Mouse (Mus musculus): ENCODE results near the gene Slc25a34. TPM values are rescaled to one million over a fixed set of nuclear protein-coding genes. Genes with fewer than 3 reads are reported as not detected.

Gene Slc25a34
- polyA plus RNA-seq (2015; fragmentation: Nextera tagmentation; extraction: Ambion mirVana): 0.27 and 0.49 TPM in 2 replicates

- Histone ChIP-seq H3K27me3 (no peaks in the 10 kb centered on the region), H3K4me1 (peaks cover 25% of the 10 kb centered on the region), H3K36me3 (peaks cover 34% of the 10 kb centered on the region), H3K4me3 (replicated peaks) (no peak within 1 kb of the TSS), H3K9me3 (replicated peaks) (no peaks in the 10 kb centered on the region), H3K27ac (peak within 1 kb of the TSS; percentile 27; the same call in 1 of the 2 replicates), H3K4me2 (no peak within 1 kb of the TSS), H3K9ac (no peak within 1 kb of the TSS)
- peak; percentile 43 for ATAC-seq (replicated peaks; ENCODE audit: low FRiP score)
- 29% methylated on average over 1 of the region's 1 CpGs for WGBS
Measured at GRCm38 (mm10) chr4:141623666-141624065, at the start of gene Slc25a34. Gene Slc25a34, minus strand, starts transcription at chr4:141623821.

DNA sequence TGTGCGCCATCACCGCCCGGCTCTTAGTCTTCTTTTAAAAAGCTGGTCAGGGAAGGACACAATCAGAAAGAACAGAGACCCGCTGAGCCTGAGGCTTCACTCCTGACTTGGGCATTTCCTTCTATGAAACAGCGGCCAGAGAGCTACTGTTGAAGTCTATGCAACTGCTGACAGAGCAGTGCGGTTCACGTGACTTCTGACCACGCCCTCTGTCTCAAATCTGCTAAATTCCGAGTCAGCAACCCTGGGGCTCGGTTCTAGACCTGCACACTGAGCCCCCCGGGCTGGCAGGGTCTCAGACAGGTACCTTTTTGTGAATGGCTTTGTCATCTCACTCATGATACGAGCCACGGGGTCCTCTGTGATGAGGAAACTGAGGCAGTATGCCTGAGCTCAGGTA, 48.7 kb upstream of the Slc25a34 start:
- no peak for ATAC-seq (replicated peaks; ENCODE audit: low FRiP score)
- H3K36me3 ChIP-seq: no peaks in the 10 kb centered on the region
- H3K4me3 ChIP-seq (replicated peaks): no peak overlapping the region
- H3K4me1 ChIP-seq: peaks cover 6% of the 10 kb centered on the region; the same call in 1 of the 2 replicates
- H3K4me2 ChIP-seq: no peak overlapping the region
- H3K9ac ChIP-seq: no peak overlapping the region
- H3K27ac ChIP-seq: no peak overlapping the region
- H3K27me3 ChIP-seq: no peaks in the 10 kb centered on the region
- no peaks in the 10 kb centered on the region for H3K9me3 ChIP-seq (replicated peaks)
- WGBS: 79% methylated on average over 13 of the region's 13 CpGs

- Histone ChIP-seq H3K9ac (no peak overlapping the region), H3K9me3 (replicated peaks) (no peaks in the 10 kb centered on the region), H3K4me3 (replicated peaks) (no peak overlapping the region), H3K36me3 (no peaks in the 10 kb centered on the region), H3K27me3 (no peaks in the 10 kb centered on the region), H3K4me1 (peaks cover 6% of the 10 kb centered on the region; the same call in 1 of the 2 replicates), H3K4me2 (no peak overlapping the region), H3K27ac (no peak overlapping the region)
- no peak for ATAC-seq (replicated peaks; ENCODE audit: low FRiP score)
- WGBS: 69% methylated on average over 4 of the region's 4 CpGs
Measured at GRCm38 (mm10) chr4:141671389-141671788, 47.8 kb upstream of the Slc25a34 start.

DNA sequence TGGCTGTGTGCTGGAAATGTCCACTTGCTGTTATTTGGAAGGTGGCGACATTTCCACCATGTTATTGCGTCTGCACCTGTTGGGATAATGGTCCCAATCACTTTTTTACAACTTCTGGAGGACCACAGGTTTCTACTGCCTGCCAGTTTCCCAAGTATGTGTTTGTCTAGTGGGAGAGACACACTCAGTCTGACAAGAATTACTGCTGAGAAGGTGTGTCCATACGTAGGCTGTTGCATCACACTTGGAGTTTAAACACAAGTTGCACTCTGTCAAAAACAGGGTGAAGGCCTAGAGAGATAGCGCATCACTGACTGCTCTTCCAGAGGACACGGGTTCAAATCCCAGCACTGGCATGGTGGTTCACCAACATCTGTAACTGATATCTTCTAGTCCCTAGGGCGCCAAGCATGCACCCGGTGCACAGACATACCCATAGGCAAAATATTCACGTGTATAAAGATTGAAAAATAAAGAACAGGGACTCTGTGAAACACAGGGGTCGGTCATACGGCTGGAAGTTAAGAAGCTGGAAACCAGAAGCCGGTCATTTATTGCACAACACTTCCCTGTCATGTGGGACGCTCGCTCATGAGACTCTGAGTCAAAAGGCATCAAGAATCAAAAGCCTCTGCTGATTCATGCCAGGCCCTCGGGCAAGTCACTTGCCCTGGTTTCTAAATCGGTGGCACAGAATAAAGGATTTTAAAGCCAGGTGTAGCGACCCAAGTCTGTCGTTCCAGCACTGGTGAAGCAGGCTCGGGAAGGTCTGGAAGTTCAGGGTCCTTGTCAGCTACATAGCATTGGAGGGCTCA, 46.5 kb upstream of the Slc25a34 start:
- ATAC-seq (replicated peaks; ENCODE audit: low FRiP score): no peak

DNA sequence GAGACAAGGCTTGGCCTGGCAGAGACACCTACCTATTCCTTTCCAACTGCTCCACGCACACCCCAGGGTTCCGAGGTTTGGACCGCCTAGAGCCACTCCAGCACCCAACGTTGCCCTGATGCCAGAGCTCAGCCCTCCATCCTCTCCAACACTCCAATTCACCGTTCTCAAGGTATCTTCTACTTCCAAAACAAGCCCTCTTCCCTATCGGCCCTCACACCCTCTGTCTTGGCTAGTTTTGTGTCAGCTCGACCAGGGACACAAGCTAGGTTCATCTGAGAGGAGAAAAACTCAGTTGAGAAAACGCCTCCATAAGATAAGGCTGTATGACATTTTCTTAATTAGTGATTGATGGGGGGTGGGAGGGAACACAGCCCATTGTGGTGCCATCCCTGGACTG, 41.2 kb upstream of the Slc25a34 start, which contains the start of gene Plekhm2:
TSS of gene Plekhm2 (minus strand) at position 101 of the 400 bp plus-strand sequence.
- peaks cover 21% of the 10 kb centered on the region for H3K36me3 ChIP-seq
- no peaks in the 10 kb centered on the region for H3K9me3 ChIP-seq (replicated peaks)
- H3K27me3 ChIP-seq: no peaks in the 10 kb centered on the region
- WGBS: 69% methylated on average over 8 of the region's 8 CpGs
- peak within 1 kb of the TSS; percentile 91 for H3K4me2 ChIP-seq
- H3K4me1 ChIP-seq: peaks cover 22% of the 10 kb centered on the region
- peak within 1 kb of the TSS; percentile 88 for H3K4me3 ChIP-seq (replicated peaks)
- peak within 1 kb of the TSS; percentile 82 for H3K27ac ChIP-seq
- H3K9ac ChIP-seq: peak within 1 kb of the TSS; percentile 91
- ATAC-seq (replicated peaks; ENCODE audit: low FRiP score): no peak

More for the DNA sequence above, 46.5 kb upstream of the Slc25a34 start:
- 77% methylated on average over 18 of the region's 18 CpGs for WGBS
- H3K27me3 ChIP-seq: no peaks in the 10 kb centered on the region
- H3K36me3 ChIP-seq: no peaks in the 10 kb centered on the region
- no peak overlapping the region for H3K4me2 ChIP-seq
- H3K4me3 ChIP-seq (replicated peaks): no peak overlapping the region
- no peak overlapping the region for H3K9ac ChIP-seq
- no peaks in the 10 kb centered on the region for H3K9me3 ChIP-seq (replicated peaks)
- H3K4me1 ChIP-seq: peaks cover under 1% of the 10 kb centered on the region; the same call in 1 of the 2 replicates
- no peak overlapping the region for H3K27ac ChIP-seq

GRCm38 (mm10) chr4:141664011-141664745, 40.6 kb upstream of the Slc25a34 start:
- Histone ChIP-seq H3K4me2 (peak overlapping the region; percentile 91), H3K36me3 (peaks cover 26% of the 10 kb centered on the region), H3K27me3 (no peaks in the 10 kb centered on the region), H3K9me3 (replicated peaks) (no peaks in the 10 kb centered on the region), H3K4me3 (replicated peaks) (peak overlapping the region; percentile 88), H3K27ac (peak overlapping the region; percentile 82), H3K9ac (peak overlapping the region; percentile 91), H3K4me1 (peaks cover 22% of the 10 kb centered on the region)
- ATAC-seq (replicated peaks; ENCODE audit: low FRiP score): peak; percentile 90
- under 1% methylated on average over 54 of the region's 60 CpGs for WGBS

DNA sequence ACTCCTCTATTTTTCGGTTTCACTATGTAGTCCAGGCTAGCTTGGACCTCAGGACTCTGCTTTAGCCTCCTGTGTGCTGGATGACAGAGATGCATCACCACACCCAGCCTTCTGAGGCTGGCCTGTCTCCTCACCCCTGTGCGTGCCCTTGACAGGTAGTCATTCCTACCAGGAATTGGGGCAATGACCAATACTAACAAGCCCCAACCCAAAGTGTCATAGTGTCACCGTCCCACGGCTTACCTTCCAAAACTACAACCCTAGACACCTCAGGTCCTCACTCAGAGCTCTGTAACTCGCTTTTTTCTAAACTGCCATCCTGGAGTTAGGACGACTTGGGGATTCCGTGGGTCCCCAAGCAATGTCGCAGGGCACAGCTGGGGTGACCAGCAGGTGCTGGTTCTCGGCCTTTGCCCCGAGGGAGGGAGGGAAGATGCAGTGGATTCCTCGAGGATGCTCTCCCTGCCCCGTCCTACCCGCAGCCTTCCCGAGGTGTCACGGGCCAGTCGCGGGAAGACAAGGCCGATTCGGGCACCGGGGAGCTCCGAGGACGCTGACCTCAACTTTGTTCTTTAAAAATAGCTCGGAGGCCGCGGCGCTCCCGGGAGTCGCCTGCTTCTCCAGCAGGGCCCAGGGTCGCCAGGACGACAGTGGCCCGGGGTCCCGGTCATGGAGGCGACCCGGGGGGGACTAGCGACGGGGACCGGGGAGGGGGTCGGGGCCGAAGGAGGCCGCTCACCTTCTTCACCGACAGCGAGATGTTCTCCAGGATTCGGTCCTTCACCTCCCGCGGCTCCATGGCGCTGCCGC, 39.7 kb upstream of the Slc25a34 start:
- Histone ChIP-seq H3K4me3 (replicated peaks) (peak overlapping the region; percentile 88), H3K27me3 (no peaks in the 10 kb centered on the region), H3K9ac (peak overlapping the region; percentile 91), H3K4me1 (peaks cover 22% of the 10 kb centered on the region), H3K9me3 (replicated peaks) (no peaks in the 10 kb centered on the region), H3K36me3 (peaks cover 33% of the 10 kb centered on the region), H3K27ac (peak overlapping the region; percentile 82), H3K4me2 (peak overlapping the region; percentile 91)
- WGBS: 5% methylated on average over 43 of the region's 47 CpGs
- peak; percentile 44; the same call in 1 of the 2 replicates for ATAC-seq (replicated peaks; ENCODE audit: low FRiP score)

GRCm38 (mm10) chr4:141660884-141661283, 37.3 kb upstream of the Slc25a34 start:
- ATAC-seq (replicated peaks; ENCODE audit: low FRiP score): no peak
- Histone ChIP-seq H3K27ac (no peak overlapping the region), H3K9me3 (replicated peaks) (no peaks in the 10 kb centered on the region), H3K9ac (no peak overlapping the region), H3K36me3 (peaks cover 42% of the 10 kb centered on the region), H3K4me3 (replicated peaks) (no peak overlapping the region), H3K4me1 (peaks cover 22% of the 10 kb centered on the region), H3K4me2 (no peak overlapping the region), H3K27me3 (no peaks in the 10 kb centered on the region)
- 90% methylated on average over 11 of the region's 11 CpGs for WGBS

- no peak overlapping the region for H3K4me3 ChIP-seq (replicated peaks)
- H3K4me1 ChIP-seq: peaks cover 18% of the 10 kb centered on the region
- no peak for ATAC-seq (replicated peaks; ENCODE audit: low FRiP score)
- no peak overlapping the region for H3K9ac ChIP-seq
- H3K4me2 ChIP-seq: no peak overlapping the region
- H3K36me3 ChIP-seq: peaks cover 45% of the 10 kb centered on the region
- no peak overlapping the region for H3K27ac ChIP-seq
- no peaks in the 10 kb centered on the region for H3K9me3 ChIP-seq (replicated peaks)
- 71% methylated on average over 4 of the region's 4 CpGs for WGBS
- H3K27me3 ChIP-seq: no peaks in the 10 kb centered on the region
Measured at GRCm38 (mm10) chr4:141659739-141660138, 36.1 kb upstream of the Slc25a34 start.

DNA sequence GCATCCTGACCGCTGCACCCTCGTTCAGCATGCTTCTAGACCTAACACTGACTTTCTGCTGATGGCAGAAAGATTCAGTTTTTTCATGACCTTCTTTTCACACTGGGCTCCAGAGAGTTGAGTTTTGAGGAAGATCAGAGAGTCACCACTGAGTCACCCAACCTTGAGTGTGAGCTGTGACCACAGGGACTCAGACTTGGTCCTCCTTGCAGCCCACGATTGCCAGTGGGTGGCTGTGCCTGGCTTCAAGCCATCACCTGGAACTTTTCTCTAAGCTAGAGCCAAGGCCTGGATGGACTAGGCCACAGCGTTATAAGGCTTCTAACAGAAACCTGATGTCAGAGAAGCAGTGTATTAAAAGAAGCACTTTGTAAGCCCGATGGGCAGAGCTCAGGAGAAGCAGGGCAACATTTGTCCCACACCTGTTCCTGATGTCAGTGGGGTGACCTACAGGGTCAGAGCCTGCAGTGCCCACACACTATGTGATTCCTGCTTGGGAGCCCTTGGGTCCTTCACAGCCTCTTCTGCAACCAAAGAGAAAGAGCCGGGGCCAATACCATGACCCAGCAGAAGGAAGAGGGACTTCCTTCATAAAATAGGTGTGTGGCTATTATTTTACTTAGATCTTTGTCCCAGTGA, 35.3 kb upstream of the Slc25a34 start:
- Histone ChIP-seq H3K36me3 (peaks cover 50% of the 10 kb centered on the region), H3K4me3 (replicated peaks) (no peak overlapping the region), H3K9me3 (replicated peaks) (no peaks in the 10 kb centered on the region), H3K9ac (no peak overlapping the region), H3K4me2 (no peak overlapping the region), H3K4me1 (peaks cover 13% of the 10 kb centered on the region), H3K27me3 (no peaks in the 10 kb centered on the region), H3K27ac (no peak overlapping the region)
- ATAC-seq (replicated peaks; ENCODE audit: low FRiP score): no peak
- WGBS: 92% methylated on average over 6 of the region's 6 CpGs

GRCm38 (mm10) chr4:141656932-141657331, 33.3 kb upstream of the Slc25a34 start:
- 88% methylated on average over 8 of the region's 8 CpGs for WGBS
- Histone ChIP-seq H3K9ac (no peak overlapping the region), H3K4me2 (no peak overlapping the region), H3K27me3 (no peaks in the 10 kb centered on the region), H3K4me3 (replicated peaks) (no peak overlapping the region), H3K27ac (no peak overlapping the region), H3K9me3 (replicated peaks) (no peaks in the 10 kb centered on the region), H3K4me1 (no peaks in the 10 kb centered on the region), H3K36me3 (peaks cover 65% of the 10 kb centered on the region)
- no peak for ATAC-seq (replicated peaks; ENCODE audit: low FRiP score)
